Mouse (Mus musculus) G1E-ER4 (cell line): ENCODE results near the gene Lgmn. TPM values are rescaled to one million over a fixed set of nuclear protein-coding genes. Genes with fewer than 3 reads are reported as not detected.

Experiments
- GATA1 ChIP-seq: IDR thresholded peaks from one replicate; pipeline ENCODE4 v1.8.0; 2012; ENCODE audit warnings: low read length, inconsistent platforms
- polyA plus RNA-seq: library from polyadenylated mRNA; stranded (reverse); fragments of >175 nt; gene quantifications from 2 replicates; pipeline ENCODE4 v1.2.3, GENCODE M21; 2012

Gene Lgmn
- polyA plus RNA-seq = 1.5 and 2.7 TPM in 2 replicates

DNA sequence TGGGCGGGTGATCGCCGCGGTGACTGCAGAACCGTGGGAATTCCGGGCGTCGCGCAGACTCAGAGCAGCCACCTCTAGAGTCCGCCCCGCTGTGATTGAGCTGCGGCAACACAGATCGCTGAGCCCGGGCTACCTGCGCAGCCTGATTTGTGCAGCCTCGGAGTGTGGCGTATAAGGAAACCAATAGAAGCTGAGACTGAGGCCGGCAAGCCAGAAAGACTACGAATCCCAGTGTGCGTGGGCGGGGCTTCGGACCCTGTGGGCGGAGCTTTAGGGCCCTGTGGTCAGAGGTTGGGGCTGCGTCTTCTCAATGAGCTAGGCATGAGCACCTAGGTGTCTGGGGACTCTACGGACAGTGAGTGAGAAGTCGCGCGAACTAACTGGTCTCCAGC, at the start of gene Lgmn:
Lgmn (minus strand) TSS at position 182 of the 392 bp plus-strand sequence.
- no peak for TF ChIP-seq GATA1

DNA sequence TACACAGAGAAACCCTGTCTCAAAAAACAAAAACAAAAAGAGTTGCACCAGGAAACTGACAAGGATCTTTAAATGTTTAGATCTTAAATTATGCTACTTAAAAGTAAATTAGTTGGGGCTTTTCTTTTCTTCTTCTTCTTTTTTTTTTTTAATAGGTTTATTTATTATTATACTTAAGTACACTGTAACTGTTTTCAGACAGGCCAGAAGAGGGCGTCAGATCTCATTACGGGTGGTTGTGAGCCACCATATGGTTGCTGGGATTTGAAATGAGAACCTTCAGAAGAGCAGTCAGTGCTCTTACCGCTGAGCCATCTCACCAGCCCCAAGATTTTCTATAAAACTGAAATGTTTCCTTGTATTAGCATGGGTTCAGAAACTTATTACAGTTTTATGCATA, 45.3 kb upstream of the Lgmn start:
- no peak for TF ChIP-seq GATA1

DNA sequence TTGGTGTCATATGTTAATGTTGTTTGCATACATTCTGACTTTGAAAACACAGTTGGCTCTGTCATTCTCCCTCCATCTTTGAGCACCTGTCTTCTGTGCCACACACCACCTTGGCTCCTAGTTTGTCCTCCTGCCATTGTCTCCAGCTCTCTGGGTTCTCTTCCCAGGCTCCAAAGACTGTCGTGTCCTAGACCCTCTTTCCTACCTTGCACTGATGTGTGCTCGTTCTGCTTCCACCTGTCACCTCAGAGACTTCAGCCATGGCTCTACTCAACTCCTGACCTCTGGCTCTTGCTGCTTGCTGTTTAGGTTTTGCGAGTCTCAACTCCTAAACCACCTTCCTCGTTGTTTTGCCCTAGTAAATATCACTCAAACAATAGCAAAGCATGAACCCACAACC, 40.9 kb upstream of the Lgmn start:
- TF ChIP-seq GATA1 = no peak

DNA sequence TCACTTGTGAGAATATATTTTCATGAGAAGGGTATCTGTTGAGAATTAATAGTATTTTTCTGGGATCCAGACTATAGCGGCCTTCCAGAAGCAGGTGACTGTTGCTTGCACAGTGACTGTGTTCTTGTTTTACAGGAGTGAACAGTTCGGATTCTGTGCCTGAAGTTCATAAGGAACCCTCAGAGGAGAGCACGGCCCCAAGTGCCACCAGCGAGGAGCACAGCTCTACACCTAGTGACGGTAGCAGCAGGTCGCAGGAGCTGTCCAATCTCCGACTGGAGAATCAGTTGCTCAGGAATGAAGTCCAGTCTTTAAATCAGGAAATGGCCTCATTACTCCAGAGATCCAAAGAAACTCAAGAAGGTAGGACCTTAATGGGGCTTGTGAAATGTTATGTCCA, 34.8 kb upstream of the Lgmn start:
- TF ChIP-seq GATA1 = no peak

DNA sequence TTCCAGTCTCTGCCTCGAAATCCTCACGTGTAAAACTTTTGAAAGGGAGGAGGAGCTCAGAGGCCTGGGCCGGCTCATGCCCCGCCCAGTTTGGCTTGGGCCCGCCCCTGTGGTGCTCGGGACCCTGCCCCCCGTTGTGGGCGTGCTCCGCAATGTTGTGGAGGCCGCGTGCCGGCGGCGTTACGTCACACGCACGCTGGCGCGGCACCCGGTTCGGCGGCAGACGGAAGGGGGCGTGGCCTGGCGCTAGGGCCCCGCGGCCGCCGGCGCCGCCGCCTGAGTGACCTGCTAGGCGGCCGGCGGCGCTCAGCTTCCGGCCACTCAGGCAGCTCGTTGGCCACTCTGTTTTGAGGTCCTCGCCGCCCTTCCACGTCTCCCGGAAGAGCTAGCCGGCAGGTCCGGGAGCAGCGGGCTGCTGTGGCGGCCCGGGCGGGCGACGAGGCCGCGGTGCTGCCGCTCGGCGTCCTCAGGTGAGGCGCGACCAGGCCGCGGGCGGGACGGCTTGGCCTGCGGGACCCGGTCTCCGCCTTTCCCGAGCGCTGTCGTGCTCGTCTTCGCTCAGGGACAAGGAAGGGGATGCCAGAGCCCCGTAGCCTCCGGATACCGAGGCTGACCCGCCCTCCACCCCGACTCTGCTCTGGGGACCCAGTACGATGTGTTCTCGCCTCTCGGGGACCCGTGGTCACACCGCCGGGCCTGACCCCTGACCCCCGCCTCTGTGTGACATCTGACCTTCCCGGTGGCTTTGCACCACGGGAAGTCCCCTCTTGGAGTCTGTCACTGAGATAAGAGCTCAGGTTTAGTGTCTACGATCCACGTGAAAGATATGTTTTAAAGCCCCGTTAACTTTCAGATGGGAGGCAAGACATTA, 29.5 kb upstream of the Lgmn start, which contains the start of gene Golga5:
Golga5 (plus strand) TSS at position 242 of the 871 bp plus-strand sequence.
- no peak for TF ChIP-seq GATA1

DNA sequence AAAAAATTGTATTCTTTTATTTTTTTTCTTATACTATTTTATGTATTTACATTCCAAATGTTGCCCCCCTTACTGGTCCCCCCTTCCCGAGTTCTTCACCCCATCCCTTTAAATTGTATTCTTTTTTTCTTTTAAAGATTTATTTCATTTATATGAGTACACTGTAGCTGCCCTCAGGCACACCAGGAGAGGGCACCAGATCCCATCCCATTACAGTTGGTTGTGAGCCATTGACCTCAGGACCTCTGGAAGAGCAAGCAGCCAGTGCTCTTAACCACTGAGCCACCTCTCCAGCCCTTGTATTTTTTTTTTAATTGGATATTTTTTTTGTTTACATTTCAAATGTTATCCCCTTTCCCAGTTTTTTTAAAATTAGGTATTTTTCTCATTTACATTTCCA, 28.5 kb upstream of the Lgmn start:
- TF ChIP-seq GATA1 = no peak

DNA sequence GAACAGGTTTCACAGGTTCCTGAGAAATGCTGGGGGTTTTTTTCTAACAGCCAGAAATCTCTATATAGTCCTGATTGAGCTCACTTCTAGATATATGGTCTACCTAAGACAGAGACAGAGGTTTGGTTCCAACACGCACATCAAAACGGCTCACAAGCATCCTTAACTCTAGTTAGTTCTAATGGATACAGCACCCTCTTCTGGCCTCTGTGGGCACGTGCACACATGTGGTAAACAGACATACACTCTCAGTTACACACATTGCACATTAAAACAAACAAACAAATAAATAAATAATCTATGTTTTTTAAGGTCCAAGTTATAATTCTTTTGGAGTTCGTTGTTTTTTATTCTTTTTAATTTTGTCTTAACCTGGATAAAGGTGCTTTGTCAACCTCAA, 25.0 kb upstream of the Lgmn start:
- TF ChIP-seq GATA1 = no peak

DNA sequence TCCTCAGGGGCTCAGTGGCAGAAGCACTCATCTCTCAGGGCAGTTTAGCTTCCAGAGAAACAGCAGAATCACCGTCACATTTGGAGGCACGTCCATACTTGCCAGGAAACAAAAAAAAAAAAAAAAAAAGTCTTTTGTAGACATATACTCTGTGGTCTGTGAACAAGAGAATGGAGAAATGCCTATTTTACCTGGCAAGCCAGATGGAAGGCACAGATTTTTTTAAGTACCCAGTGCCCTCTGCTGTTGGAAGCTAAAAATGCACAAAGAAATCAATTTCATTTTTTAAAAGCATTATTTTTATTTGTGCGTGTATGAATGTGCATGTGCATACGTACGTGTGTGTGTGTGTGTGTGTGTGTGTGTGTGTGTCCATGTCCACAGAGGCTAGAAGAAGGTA, 21.6 kb upstream of the Lgmn start:
- TF ChIP-seq GATA1 = no peak

DNA sequence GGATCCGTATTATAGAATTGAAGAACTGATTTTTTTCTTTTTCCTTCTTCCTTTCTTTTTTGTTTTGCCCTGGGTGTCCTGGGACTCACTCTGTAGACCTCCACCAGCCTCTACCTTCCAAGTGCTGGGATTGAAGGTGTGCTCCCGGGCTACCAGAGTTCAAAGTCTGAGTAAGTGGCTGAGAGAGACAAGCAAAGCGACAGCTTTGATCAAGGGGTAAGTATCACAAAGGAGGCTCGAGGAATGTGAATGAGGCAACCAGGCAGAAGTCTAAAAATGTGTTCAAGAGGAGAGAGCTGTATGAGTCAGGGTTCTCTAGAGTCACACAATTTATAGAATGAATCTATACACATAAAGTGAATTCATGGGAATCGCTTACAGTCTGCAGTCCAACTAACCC, 20.4 kb upstream of the Lgmn start:
- TF ChIP-seq GATA1 = no peak

DNA sequence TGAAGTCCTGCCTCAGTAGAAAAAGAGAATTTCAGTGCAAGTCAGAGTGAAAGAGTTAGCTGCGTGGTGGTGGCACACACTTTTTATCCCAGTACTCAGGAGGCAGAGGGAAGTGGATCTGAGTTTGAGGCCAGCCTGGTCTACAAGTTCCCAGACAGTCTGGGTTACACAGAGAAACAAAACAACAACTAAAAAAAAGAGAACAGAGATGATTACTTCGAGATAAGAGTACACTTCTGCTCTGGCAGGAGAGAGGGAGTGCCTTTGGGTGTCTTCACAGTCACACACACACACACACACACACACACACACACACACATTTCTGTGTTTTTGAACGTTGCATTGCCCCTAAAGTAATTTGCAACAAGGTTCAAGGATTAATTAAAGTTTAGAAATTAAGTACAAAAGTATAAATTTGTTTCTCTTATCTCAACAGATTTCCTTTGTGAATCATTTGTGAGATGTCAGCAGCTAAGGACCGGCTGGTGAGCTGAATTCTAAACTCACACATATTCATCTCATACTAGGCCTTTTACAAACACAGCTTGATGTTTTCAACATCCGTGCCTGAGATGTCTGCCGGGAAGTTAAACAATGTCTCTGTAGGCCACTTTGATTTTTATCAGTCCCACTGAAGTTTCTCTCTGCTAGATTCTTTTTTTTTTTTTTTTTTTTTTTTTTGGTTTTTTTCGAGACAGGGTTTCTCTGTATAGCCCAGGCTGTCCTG, 17.0 kb upstream of the Lgmn start:
- no peak for TF ChIP-seq GATA1

DNA sequence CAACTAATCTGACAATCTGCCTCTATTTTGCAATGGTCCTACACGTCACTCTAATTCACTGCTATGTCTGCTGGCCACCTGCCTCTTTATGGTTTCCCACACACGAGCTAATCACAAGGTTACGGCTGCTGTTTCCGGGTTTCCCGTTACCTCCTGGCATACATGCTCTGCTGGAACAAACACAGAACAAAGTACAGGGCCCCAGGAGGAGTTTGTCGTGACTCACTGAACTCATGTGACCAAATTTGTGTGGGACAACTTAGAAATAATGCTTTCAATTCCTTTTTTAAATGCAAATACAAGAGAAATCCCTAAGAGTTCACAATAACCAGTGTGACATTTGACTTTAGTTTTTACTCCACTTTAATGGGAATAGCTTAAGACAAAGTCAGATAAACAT, 14.0 kb upstream of the Lgmn start:
- TF ChIP-seq GATA1 = no peak

DNA sequence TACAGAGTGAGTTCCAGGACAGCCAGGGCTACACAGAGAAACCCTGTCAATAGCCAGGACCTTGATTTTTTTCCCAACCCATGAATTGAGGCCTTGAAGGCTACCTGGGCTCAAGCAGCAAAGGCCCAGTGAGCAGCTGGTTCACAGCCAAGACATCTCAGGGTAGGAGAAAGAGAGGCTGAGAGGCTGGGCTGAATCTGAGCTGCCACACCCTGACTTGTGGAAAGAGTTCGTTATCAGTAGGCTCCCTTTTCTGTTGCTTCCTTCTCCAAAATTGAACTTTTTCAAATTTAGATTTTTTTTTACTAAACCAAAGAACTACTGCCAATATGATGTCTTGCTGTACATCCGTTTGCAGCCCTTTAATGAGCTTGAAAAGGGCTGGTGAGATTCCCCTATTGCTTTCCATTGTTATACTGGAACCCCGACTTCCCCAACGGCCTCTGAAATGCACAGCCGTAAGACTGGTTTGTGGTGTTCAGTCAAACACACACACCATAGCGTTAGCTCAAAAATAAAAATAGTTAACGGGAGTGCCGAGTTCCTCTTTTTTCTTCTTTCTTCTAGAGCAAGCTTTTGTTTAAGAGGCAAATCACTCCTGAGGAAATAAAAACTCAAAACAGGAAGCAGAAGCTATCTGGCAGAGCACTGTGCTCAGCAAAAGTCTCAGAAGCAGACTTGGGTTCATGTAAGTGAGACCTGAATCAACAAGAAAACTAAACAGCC, 11.7 kb upstream of the Lgmn start:
- no peak for TF ChIP-seq GATA1

DNA sequence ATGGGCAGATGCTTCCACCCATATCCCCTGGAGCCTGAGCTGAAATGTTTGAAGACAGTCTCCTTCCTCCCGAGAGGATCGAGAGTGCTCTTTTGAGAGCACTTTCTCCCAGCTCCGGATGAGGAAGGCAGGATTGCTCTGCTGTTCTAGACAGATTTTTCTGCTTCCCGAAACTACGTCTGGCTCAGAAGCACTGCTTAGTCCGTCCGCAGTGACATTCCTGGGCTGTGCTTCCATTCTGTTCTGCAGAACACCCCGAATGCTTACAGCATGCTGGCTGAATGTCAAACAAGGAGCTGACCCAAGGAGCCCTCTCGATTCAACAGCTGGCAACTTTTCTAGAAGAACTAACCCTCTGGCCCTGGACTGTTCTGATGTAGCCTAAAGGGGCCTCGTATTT, 10.8 kb upstream of the Lgmn start:
- no peak for TF ChIP-seq GATA1

DNA sequence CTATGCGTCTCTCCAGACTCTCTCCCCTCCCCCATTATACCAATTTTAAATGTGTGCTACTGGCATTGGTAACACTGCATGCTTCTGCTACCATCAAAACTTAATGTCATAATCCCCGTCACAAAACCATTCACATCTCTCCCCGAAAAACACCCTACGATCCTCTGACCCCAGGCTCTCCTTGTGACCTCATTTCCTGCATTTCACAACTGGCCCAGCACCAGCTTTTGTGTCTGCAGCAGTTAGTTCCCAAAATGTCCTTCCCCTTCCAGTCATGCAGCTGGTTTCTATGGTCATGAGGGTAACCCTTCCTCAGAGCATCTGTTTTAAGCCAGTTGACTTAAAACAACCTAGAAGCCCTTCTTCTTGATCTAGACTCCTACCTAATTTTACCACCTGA, 5.8 kb upstream of the Lgmn start:
- TF ChIP-seq GATA1 = no peak

DNA sequence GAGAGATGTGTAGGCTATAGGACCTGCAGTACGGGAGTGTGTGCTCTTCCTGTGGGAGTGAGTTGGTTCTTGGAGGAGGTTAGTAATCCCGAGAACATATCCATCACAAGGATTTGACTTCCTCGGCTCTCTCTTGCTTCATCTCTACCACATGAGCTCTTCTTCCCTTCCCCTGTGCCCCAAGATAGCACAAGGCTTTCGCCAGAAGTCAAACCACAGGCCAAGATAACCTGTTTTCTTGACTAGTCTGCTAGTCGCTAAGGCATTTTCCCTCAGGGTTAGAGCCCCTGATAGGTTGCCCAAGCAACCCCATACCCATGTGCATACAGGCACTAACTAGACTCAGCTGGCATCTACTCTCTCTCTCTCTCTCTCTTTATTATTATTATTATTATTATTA, 4.1 kb upstream of the Lgmn start:
- no peak for TF ChIP-seq GATA1

DNA sequence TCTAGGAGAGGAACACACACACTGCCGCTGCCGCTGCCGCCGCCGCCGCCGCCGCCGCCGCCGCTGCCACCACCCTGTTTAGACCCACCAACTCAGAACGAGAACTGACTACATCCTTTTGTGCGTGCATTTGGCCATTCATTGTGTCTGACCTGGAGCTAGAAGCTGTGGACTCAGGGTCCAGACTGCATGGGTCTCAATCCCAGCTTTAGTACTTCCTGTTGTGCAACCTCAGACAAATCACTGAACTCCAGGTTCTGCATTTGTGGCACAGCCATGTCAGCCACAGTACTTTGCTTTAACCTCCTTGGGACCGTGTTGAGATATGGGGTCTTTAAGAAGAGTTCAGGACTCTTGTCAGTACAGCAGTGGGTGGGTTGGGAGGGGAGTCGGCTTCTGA, 3.0 kb upstream of the Lgmn start:
- TF ChIP-seq GATA1 = no peak

DNA sequence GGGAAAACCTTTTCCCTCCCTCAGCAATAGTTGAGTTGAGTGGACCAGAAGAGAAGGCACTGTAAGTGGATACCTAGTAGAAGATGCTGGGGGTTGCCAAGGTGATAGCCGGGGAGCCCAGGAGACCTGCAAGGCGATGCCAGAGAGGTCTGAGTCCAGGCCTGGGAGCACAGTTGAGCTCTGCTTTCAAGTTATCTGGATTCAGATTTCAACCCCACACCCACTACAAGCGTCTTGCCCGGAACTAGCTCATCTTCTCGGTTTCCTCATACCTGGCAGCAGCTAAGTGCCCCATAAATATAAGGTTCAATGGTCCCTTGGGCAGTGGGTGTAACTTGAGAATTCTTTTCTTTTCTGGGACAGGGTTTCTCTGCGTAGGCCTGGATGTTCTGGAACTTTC, 1.5 kb upstream of the Lgmn start:
- TF ChIP-seq GATA1 = no peak
